10 mouse cellular contexts compared by ENCODE assay signal in the genomic region with DNA sequence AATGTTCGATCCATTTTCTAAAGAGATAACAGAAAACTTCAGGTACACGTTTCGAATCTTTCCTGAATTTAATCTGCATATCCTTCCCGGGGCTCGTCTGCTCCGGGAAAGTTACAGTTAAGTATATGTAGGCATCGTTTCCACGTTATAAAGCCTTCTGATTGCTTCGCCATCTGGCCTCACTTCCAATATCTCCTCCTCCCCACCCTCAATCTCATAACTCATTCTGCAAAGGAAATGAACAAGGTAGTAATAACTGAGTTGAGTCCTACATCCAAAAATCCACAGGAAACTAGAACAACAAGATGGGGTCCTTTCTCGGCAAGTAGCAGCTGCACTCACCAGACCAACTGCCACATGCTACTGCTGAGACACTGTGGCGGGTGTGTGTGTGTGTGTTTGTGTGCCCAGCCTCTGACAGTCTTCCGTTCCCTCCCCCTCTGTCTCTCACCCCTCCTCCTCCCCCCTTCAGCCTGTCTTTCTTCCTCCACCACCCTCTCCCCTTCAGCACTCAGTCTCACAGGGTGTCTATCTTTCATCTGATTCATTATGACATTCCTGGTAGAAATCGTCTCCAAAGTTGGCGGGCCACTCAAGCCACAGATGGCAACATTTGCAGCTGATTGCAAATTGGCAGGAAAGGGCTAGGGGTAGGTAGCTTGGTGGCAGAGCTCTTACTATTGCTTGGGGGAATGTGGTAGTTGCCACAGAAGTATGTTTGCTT. TPM values are rescaled to one million over a fixed set of nuclear protein-coding genes. Genes with fewer than 3 reads are reported as not detected.
DNase-seq lines count a peak whose midpoint lies in the region; ATAC-seq lines count a peak whose summit lies in the region.
"Had no signal": no experiment of that assay in that cellular context is flagged by ENCODE, and none has a peak within 500 bp of the region (broad histone marks: within the 10 kb centered on the region; RNA-seq: fewer than 3 reads in every experiment).

No protein-coding gene starts in this region.

- no peaks in the 10 kb centered on the region for H3K36me3 ChIP-seq in forebrain, embryonic 13.5 days (ENCODE audit: poor library complexity, severe bottlenecking)
- H3K36me3 ChIP-seq in forebrain, embryonic 11.5 days (ENCODE audit: control insufficient read depth, insufficient read depth, low read length) = no peaks in the 10 kb centered on the region
- H3K36me3 ChIP-seq in liver, embryonic 11.5 days (ENCODE audit: control insufficient read depth, insufficient read depth, low read length) = no peaks in the 10 kb centered on the region

- no peak overlapping the region for H3K9ac ChIP-seq in forebrain, embryonic 13.5 days
- H3K9ac ChIP-seq in forebrain, embryonic 11.5 days (ENCODE audit: low read length) = no peak overlapping the region
- H3K9ac ChIP-seq in liver, embryonic 11.5 days (ENCODE audit: low read depth, low read length) = no peak overlapping the region

- H3K27me3 ChIP-seq in forebrain, embryonic 13.5 days = no peaks in the 10 kb centered on the region
- no peaks in the 10 kb centered on the region for H3K27me3 ChIP-seq in forebrain, embryonic 11.5 days (ENCODE audit: control insufficient read depth, insufficient read depth, low read length)
- H3K27me3 ChIP-seq in liver, embryonic 11.5 days (replicated peaks; ENCODE audit: control insufficient read depth, insufficient read depth, low read length) = no peaks in the 10 kb centered on the region

- no peak overlapping the region for H3K4me2 ChIP-seq in forebrain, embryonic 13.5 days
- no peak overlapping the region for H3K4me2 ChIP-seq in forebrain, embryonic 11.5 days (ENCODE audit: low read depth, low read length, severe bottlenecking)
- H3K4me2 ChIP-seq in liver, embryonic 11.5 days = no peak overlapping the region

- H3K4me3 ChIP-seq in forebrain, embryonic 13.5 days = no peak overlapping the region
- H3K4me3 ChIP-seq in forebrain, embryonic 11.5 days (ENCODE audit: low read depth, low read length) = no peak overlapping the region
- H3K4me3 ChIP-seq in liver, embryonic 11.5 days (ENCODE audit: low read depth, low read length) = no peak overlapping the region

- peaks cover 4% of the 10 kb centered on the region; the same call in 1 of the 2 replicates for H3K4me1 ChIP-seq in forebrain, embryonic 13.5 days
- no peaks in the 10 kb centered on the region for H3K4me1 ChIP-seq in forebrain, embryonic 11.5 days (replicated peaks; ENCODE audit: control insufficient read depth, insufficient read depth, low read length)
- H3K4me1 ChIP-seq in liver, embryonic 11.5 days (replicated peaks; ENCODE audit: control insufficient read depth, insufficient read depth, low read length) = no peaks in the 10 kb centered on the region

- 75% methylated on average over 14 of the region's 14 CpGs for WGBS in forebrain, embryonic 13.5 days
- 88% methylated on average over 14 of the region's 14 CpGs for WGBS in forebrain, embryonic 11.5 days
- WGBS in liver, embryonic 11.5 days = 73% methylated on average over 14 of the region's 14 CpGs

- peak overlapping the region; percentile 72 for H3K27ac ChIP-seq in forebrain, embryonic 13.5 days
- no peak overlapping the region for H3K27ac ChIP-seq in forebrain, embryonic 11.5 days (ENCODE audit: low read depth, low read length)
- H3K27ac ChIP-seq in liver, embryonic 11.5 days (ENCODE audit: low read depth, low read length) = no peak overlapping the region
- H3K27ac ChIP-seq: macrophage had no signal

- DNase-seq in forebrain, embryonic 11.5 days (ENCODE audit: low spot score) = no peak
- DNase-seq in cerebellum, adult 9-11 months = peak; percentile 89
- peak; percentile 78 for DNase-seq in layer of hippocampus, adult 9-11 months
- peak; percentile 42 for DNase-seq in right cerebral cortex, postnatal 25 days
- no peak for DNase-seq in liver, embryonic 11.5 days (ENCODE audit: low spot score)
- no peak for DNase-seq in spleen, postnatal 10 days (ENCODE audit: low spot score in 2 of 2)
- no peak for DNase-seq in liver
- DNase-seq: kidney, postnatal 14 days had no signal

- ATAC-seq in forebrain, embryonic 13.5 days = peak; percentile 90
- ATAC-seq in forebrain, embryonic 11.5 days (replicated peaks; ENCODE audit: low FRiP score) = no peak
- no peak for ATAC-seq in liver, embryonic 11.5 days (replicated peaks; ENCODE audit: low FRiP score)

- no peaks in the 10 kb centered on the region for H3K9me3 ChIP-seq in forebrain, embryonic 13.5 days (replicated peaks)
- no peaks in the 10 kb centered on the region for H3K9me3 ChIP-seq in forebrain, embryonic 11.5 days (ENCODE audit: control insufficient read depth, low read length)
- H3K9me3 ChIP-seq in liver, embryonic 11.5 days (ENCODE audit: control insufficient read depth, low read length) = no peaks in the 10 kb centered on the region

RNA-seq across cellular contexts. Expression of gene Glt8d2, which starts 28.0 kb away (rescaled TPM):
- polyA plus RNA-seq in forebrain, embryonic 13.5 days (2015; fragmentation: Nextera tagmentation; extraction: Ambion mirVana) = 1.9 and 2.4 TPM in 2 replicates
- 2.1 and 2.8 TPM in 2 replicates for polyA plus RNA-seq in forebrain, embryonic 11.5 days (2014; fragmentation: Nextera tagmentation; extraction: Ambion mirVana)
- polyA plus RNA-seq in liver, embryonic 11.5 days (2014; fragmentation: Nextera tagmentation; extraction: Ambion mirVana) = 1.2 TPM in 2 replicates
- polyA plus RNA-seq: macrophage had no signal

RNA-seq across cellular contexts. Expression of gene Tdg, which starts 32.8 kb away (rescaled TPM):
- 241 and 264 TPM in 2 replicates for polyA plus RNA-seq in forebrain, embryonic 13.5 days (2015; fragmentation: Nextera tagmentation; extraction: Ambion mirVana)
- 337 and 342 TPM in 2 replicates for polyA plus RNA-seq in forebrain, embryonic 11.5 days (2014; fragmentation: Nextera tagmentation; extraction: Ambion mirVana)
- polyA plus RNA-seq in liver, embryonic 11.5 days (2014; fragmentation: Nextera tagmentation; extraction: Ambion mirVana) = 138 and 147 TPM in 2 replicates

RNA-seq across cellular contexts. Expression of gene Hcfc2, which starts 33.5 kb away (rescaled TPM):
- 47.5 and 48.1 TPM in 2 replicates for polyA plus RNA-seq in forebrain, embryonic 13.5 days (2015; fragmentation: Nextera tagmentation; extraction: Ambion mirVana)
- 28.9 and 30.4 TPM in 2 replicates for polyA plus RNA-seq in forebrain, embryonic 11.5 days (2014; fragmentation: Nextera tagmentation; extraction: Ambion mirVana)
- 23.1 and 24.0 TPM in 2 replicates for polyA plus RNA-seq in liver, embryonic 11.5 days (2014; fragmentation: Nextera tagmentation; extraction: Ambion mirVana)

RNA-seq across cellular contexts. Expression of gene 1190007I07Rik, which starts 39.4 kb away (rescaled TPM):
- 41.1 and 42.7 TPM in 2 replicates for polyA plus RNA-seq in forebrain, embryonic 13.5 days (2015; fragmentation: Nextera tagmentation; extraction: Ambion mirVana)
- polyA plus RNA-seq in forebrain, embryonic 11.5 days (2014; fragmentation: Nextera tagmentation; extraction: Ambion mirVana) = 38.7 and 43.0 TPM in 2 replicates
- polyA plus RNA-seq in liver, embryonic 11.5 days (2014; fragmentation: Nextera tagmentation; extraction: Ambion mirVana) = 80.1 and 84.2 TPM in 2 replicates

Comparison
In these comparisons a context has a peak if more than half of its experiments do, and no peak if none do; other contexts are left out.
1. DNase-seq: peak in cerebellum, adult 9-11 months (single experiment), layer of hippocampus, adult 9-11 months (single experiment) and right cerebral cortex, postnatal 25 days (single experiment); none in forebrain, embryonic 11.5 days (single experiment), liver, embryonic 11.5 days (single experiment), spleen, postnatal 10 days (0 of 2) and liver (single experiment).